Mouse (Mus musculus) hindbrain, postnatal 0 days (tissue): ENCODE data around the gene Gm49325. TPM values are rescaled to one million over a fixed set of nuclear protein-coding genes. Genes with fewer than 3 reads are reported as not detected.
A peak's percentile ranks its signal among the peaks of the same experiment; 100 is the strongest.

Source experiments
- ATAC-seq: fragments of 200-750 bp; cut with Nextera tagmentation; 2 replicates; pipeline ENCODE4 v1.8.0; 2017; ENCODE audit warnings: mild to moderate bottlenecking, moderate TSS enrichment, moderate library complexity
- DNase-seq: peaks from one replicate; pipeline ENCODE4 v3.0.0-alpha.2; 2015; ENCODE audit warnings: low spot score
- H3K27ac ChIP-seq: fragments of 300-500 bp; sonication (generic); 2 replicates; pipeline ENCODE4 v1.5.1; 2014; ENCODE audit warnings: mild to moderate bottlenecking
- H3K27me3 ChIP-seq: fragments of 300-500 bp; sonication (generic); 2 replicates; pipeline ENCODE4 v1.6.1; 2014; ENCODE audit warnings: low read length, mixed read lengths; ENCODE audit not compliant: insufficient read depth
- H3K36me3 ChIP-seq: fragments of 300-500 bp; sonication (generic); 2 replicates; pipeline ENCODE4 v1.6.1; 2014; ENCODE audit warnings: low read length, mixed read lengths; ENCODE audit not compliant: insufficient read depth
- H3K4me1 ChIP-seq: fragments of 300-500 bp; sonication (generic); 2 replicates; pipeline ENCODE4 v1.6.1; 2014; ENCODE audit warnings: antibody characterized with exemption, low read length, mixed read lengths; ENCODE audit not compliant: insufficient read depth
- H3K4me2 ChIP-seq: fragments of 300-500 bp; sonication (generic); 2 replicates; pipeline ENCODE4 v1.6.1; 2014; ENCODE audit warnings: low read depth, mild to moderate bottlenecking, low read length, moderate library complexity, mixed read lengths
- H3K4me3 ChIP-seq: fragments of 300-500 bp; sonication (generic); 2 replicates; pipeline ENCODE4 v1.5.1; 2014; ENCODE audit warnings: low read length
- H3K9ac ChIP-seq: fragments of 300-500 bp; sonication (generic); replicated peaks from 2 replicates; pipeline ENCODE4 v1.6.1; 2014; ENCODE audit warnings: mild to moderate bottlenecking, low read length, moderate library complexity, mixed read lengths
- H3K9me3 ChIP-seq: fragments of 300-500 bp; sonication (generic); 2 replicates; pipeline ENCODE4 v1.6.1; 2016; ENCODE audit warnings: low read length, mixed read lengths
- CTCF ChIP-seq: IDR thresholded peaks from 2 replicates; pipeline ENCODE4 v1.5.1; 2016; ENCODE audit warnings: antibody characterized with exemption, control low read depth, low read depth
- WGBS: fragments of 180-500 bp; shearing (Covaris S2); extraction: QIAGEN DNeasy Blood & Tissue Kit; methylation state at CpG from one replicate; pipeline ENCODE4 v1.1.7; 2014; 5-methylcytosine and 5-hydroxymethylcytosine counted together
- polyA plus RNA-seq: library from polyadenylated mRNA; unstranded; fragments of >200 nt; fragmentation: Nextera tagmentation; extraction: Ambion mirVana; gene quantifications from 2 replicates; pipeline ENCODE4 v1.2.1, GENCODE M21; 2015
- total RNA-seq: library from RNA; depleted of rRNA; stranded (reverse); fragments of >200 nt; gene quantifications from 2 replicates; pipeline ENCODE4 v1.2.3, GENCODE M21; 2014

Gene Gm49325
- total and polyA plus RNA-seq, 2 experiments from 2014 or later, result 11.1 TPM; not detected in 1

- Histone ChIP-seq H3K4me1 (peaks cover 12% of the 10 kb centered on the region; the same call in 1 of the 2 replicates), H3K4me3 (peak within 1 kb of the TSS; percentile 95), H3K36me3 (peaks cover 11% of the 10 kb centered on the region; the same call in 1 of the 2 replicates), H3K27ac (peak within 1 kb of the TSS; percentile 85), H3K9me3 (no peaks in the 10 kb centered on the region), H3K9ac (peak within 1 kb of the TSS; percentile 99), H3K4me2 (peak within 1 kb of the TSS; percentile 92), H3K27me3 (no peaks in the 10 kb centered on the region)
- WGBS, result under 1% methylated on average over 88 of the region's 96 CpGs
- peak; percentile 88 for ATAC-seq
- no peak for TF ChIP-seq CTCF
- DNase-seq, result peak; percentile 96
Observed at GRCm38 (mm10) chr10:77622055-77622988, 16.3 kb downstream of the Gm49325 start, which contains the start of gene Ube2g2. Gene Ube2g2, plus strand, starts transcription at chr10:77622275.

GRCm38 (mm10) chr10:77623069-77623492 is 17.1 kb downstream of the Gm49325 start:
- WGBS, result 3% methylated on average over 8 of the region's 8 CpGs
- H3K4me3 ChIP-seq, result peak overlapping the region; percentile 95
- DNase-seq (peak; percentile 81), ATAC-seq (peak; percentile 75)
- no peaks in the 10 kb centered on the region for H3K9me3 ChIP-seq
- peaks cover 3% of the 10 kb centered on the region; the same call in 1 of the 2 replicates for H3K36me3 ChIP-seq
- peak overlapping the region; percentile 85 for H3K27ac ChIP-seq
- H3K4me2 ChIP-seq, result peak overlapping the region; percentile 92
- peak; percentile 8; the same call in 1 of the 2 replicates for TF ChIP-seq CTCF
- H3K4me1 ChIP-seq, result peaks cover 12% of the 10 kb centered on the region; the same call in 1 of the 2 replicates
- H3K9ac ChIP-seq, result peak overlapping the region; percentile 99
- H3K27me3 ChIP-seq, result no peaks in the 10 kb centered on the region

- Histone ChIP-seq H3K36me3 (no peaks in the 10 kb centered on the region), H3K9me3 (no peaks in the 10 kb centered on the region), H3K4me3 (peak overlapping the region; percentile 95; the same call in 1 of the 2 replicates), H3K27me3 (no peaks in the 10 kb centered on the region), H3K27ac (peak overlapping the region; percentile 85; the same call in 1 of the 2 replicates), H3K9ac (peak overlapping the region; percentile 99; the same call in 1 of the 2 replicates), H3K4me2 (peak overlapping the region; percentile 92), H3K4me1 (peaks cover 12% of the 10 kb centered on the region; the same call in 1 of the 2 replicates)
- ATAC-seq (no peak), DNase-seq (no peak)
- no peak for TF ChIP-seq CTCF
- 84% methylated on average over 10 of the region's 10 CpGs for WGBS
Observed at GRCm38 (mm10) chr10:77623639-77624400, 17.8 kb downstream of the Gm49325 start.

DNA sequence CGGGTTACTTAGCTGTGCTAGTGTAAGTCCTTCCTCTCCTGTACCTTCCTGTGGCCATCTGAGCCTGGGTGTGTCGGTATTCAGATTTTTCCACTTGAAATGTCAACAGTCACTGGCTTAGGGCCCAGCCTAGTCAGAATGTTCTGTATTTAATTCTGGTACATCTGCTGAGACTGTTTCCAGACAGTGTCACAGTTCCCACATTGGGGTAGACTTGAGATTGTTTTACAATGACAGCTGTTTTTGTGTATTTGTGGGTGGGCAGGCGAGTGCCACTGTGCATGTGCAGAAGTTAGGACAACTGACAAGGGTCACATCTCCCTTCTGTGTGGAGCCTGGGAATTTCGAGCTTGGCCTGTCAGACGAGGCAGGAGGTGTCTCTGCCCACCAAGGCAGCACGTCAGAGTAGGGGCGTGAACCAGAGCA is 18.6 kb downstream of the Gm49325 start:
- no peak for ATAC-seq
- H3K4me2 ChIP-seq, result no peak overlapping the region
- no peaks in the 10 kb centered on the region for H3K36me3 ChIP-seq
- no peaks in the 10 kb centered on the region for H3K9me3 ChIP-seq
- no peak for DNase-seq
- peak overlapping the region; percentile 6; the same call in 1 of the 2 replicates for H3K27ac ChIP-seq
- WGBS, result 49% methylated on average over 7 of the region's 7 CpGs
- no peaks in the 10 kb centered on the region for H3K27me3 ChIP-seq
- peaks cover 12% of the 10 kb centered on the region; the same call in 1 of the 2 replicates for H3K4me1 ChIP-seq
- no peak overlapping the region for H3K9ac ChIP-seq
- no peak overlapping the region for H3K4me3 ChIP-seq
- no peak for TF ChIP-seq CTCF

- Histone ChIP-seq H3K4me1 (peaks cover 12% of the 10 kb centered on the region; the same call in 1 of the 2 replicates), H3K27ac (no peak overlapping the region), H3K36me3 (0 out of 2 replicates have a peak, but pooled peaks cover under 1% of the 10 kb centered on the region), H3K27me3 (no peaks in the 10 kb centered on the region), H3K4me2 (no peak overlapping the region), H3K9me3 (no peaks in the 10 kb centered on the region), H3K4me3 (no peak overlapping the region), H3K9ac (no peak overlapping the region)
- 77% methylated on average over 7 of the region's 7 CpGs for WGBS
- DNase-seq (no peak), ATAC-seq (no peak)
- TF ChIP-seq CTCF, result no peak
Observed at GRCm38 (mm10) chr10:77626036-77626435, 20.0 kb downstream of the Gm49325 start.

GRCm38 (mm10) chr10:77626591-77626990 is 20.6 kb downstream of the Gm49325 start:
- ATAC-seq (no peak), DNase-seq (no peak)
- Histone ChIP-seq H3K4me2 (no peak overlapping the region), H3K36me3 (0 out of 2 replicates have a peak, but pooled peaks cover 5% of the 10 kb centered on the region), H3K27me3 (no peaks in the 10 kb centered on the region), H3K9me3 (no peaks in the 10 kb centered on the region), H3K27ac (no peak overlapping the region), H3K4me3 (no peak overlapping the region), H3K9ac (no peak overlapping the region), H3K4me1 (peaks cover 12% of the 10 kb centered on the region; the same call in 1 of the 2 replicates)
- 51% methylated on average over 7 of the region's 7 CpGs for WGBS
- TF ChIP-seq CTCF, result no peak
